Mouse (Mus musculus) CH12.LX (cell line): Measurements from ENCODE around the gene Son.

Experiments used
- CTCF ChIP-seq, 2 experiments: IDR thresholded peaks in 1 of 2; conservative IDR thresholded peaks in 1 of 2; 2 replicates each; pipeline ENCODE4 v1.5.1; 2011 to 2012; ENCODE audit warnings: low read depth in 2 of 2, low read length in 2 of 2, improper control_type of control experiment in 1 of 2, inconsistent platforms in 1 of 2, mild to moderate bottlenecking in 1 of 2, moderate library complexity in 1 of 2
- E2F4 ChIP-seq: IDR thresholded peaks from 2 replicates; pipeline ENCODE4 v1.6.1; 2011; ENCODE audit warnings: low read depth, low read length, improper control_type of control experiment; ENCODE audit not compliant: insufficient replicate concordance
- EP300 ChIP-seq: IDR thresholded peaks from 2 replicates; pipeline ENCODE4 v1.6.1; 2011; ENCODE audit warnings: low read length, improper control_type of control experiment
- KAT2A ChIP-seq: IDR thresholded peaks from 2 replicates; pipeline ENCODE4 v1.6.1; 2012; ENCODE audit warnings: low read length, improper control_type of control experiment, inconsistent platforms; ENCODE audit not compliant: insufficient replicate concordance
- NRF1 ChIP-seq: IDR thresholded peaks from 2 replicates; pipeline ENCODE4 v1.6.1; 2014; ENCODE audit warnings: low read depth, mild to moderate bottlenecking, inconsistent platforms, low read length, improper control_type of control experiment, moderate library complexity
- POLR2A ChIP-seq: IDR thresholded peaks from 2 replicates; pipeline ENCODE4 v1.6.1; 2011; ENCODE audit warnings: low read depth, mild to moderate bottlenecking, improper control_type of control experiment, low read length
- RAD21 ChIP-seq: IDR thresholded peaks from 2 replicates; pipeline ENCODE4 v1.6.1; 2011; ENCODE audit warnings: low read depth, mild to moderate bottlenecking, low read length, improper control_type of control experiment, moderate library complexity
- SMC3 ChIP-seq: IDR thresholded peaks from 2 replicates; pipeline ENCODE4 v1.6.1; 2011; ENCODE audit warnings: low read depth, low read length, improper control_type of control experiment
- UBTF ChIP-seq: IDR thresholded peaks from 2 replicates; pipeline ENCODE4 v1.6.1; 2012; ENCODE audit warnings: low read depth, mild to moderate bottlenecking, inconsistent platforms, low read length, improper control_type of control experiment, moderate library complexity
- ZKSCAN1 ChIP-seq: IDR thresholded peaks from 2 replicates; pipeline ENCODE4 v1.6.1; 2012; ENCODE audit warnings: low read depth, inconsistent platforms, low read length, improper control_type of control experiment, borderline replicate concordance

GRCm38 (mm10) chr16:91649781-91650180 lies 2.5 kb downstream of the Son start:
- TF ChIP-seq SMC3: no peak
- no peak for TF ChIP-seq CTCF (conservative IDR thresholded peaks at IDR 0.05 in 1 of 2, IDR thresholded peaks at IDR 0.05 in 1 of 2; ENCODE audit: low read depth in 2 of 2, low read length in 2 of 2)
- TF ChIP-seq E2F4: no peak
- no peak for TF ChIP-seq POLR2A
- no peak for TF ChIP-seq ZKSCAN1
- no peak for TF ChIP-seq RAD21
- no peak for TF ChIP-seq KAT2A
- TF ChIP-seq EP300: no peak
- TF ChIP-seq UBTF: no peak
- TF ChIP-seq NRF1: no peak
